Mouse (Mus musculus): ENCODE measurements around the gene Sympk. TPM values are rescaled to one million over a fixed set of nuclear protein-coding genes. Genes with fewer than 3 reads are reported as not detected.

Sympk gene
- total RNA-seq (2014; rRNA removed) (70.3 and 73.8 TPM in 2 replicates), polyA plus RNA-seq (2015; fragmentation: Nextera tagmentation; extraction: Ambion mirVana) (16.6 and 20.0 TPM in 2 replicates)

DNA sequence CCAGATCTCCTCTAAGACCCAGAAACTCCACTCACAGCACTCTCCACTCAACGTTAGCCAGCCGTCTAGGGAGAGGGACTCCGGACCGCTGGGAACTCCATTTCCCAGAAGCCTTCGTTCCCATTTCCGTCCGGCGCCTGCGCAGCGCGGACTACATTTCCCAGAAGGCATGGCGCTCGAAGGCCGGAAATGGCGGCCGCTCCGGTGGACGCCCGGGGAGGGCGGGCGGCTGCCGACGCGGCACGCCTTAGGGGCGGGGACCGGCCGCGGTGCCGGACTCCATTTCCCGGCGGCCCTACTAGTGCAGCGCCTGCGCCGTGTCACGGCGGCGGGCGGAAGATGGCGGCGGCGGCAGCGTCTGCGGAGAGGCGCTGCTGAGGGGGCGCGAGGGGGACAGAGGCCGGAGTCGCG, at the start of gene Sympk:
Gene Sympk (plus strand): TSS at position 282 of the 411 bp plus-strand sequence.
- WGBS, result under 1% methylated on average over 50 of the region's 50 CpGs
- Histone ChIP-seq H3K36me3 (ENCODE audit: insufficient read depth) (peaks cover 5% of the 10 kb centered on the region), H3K4me2 (ENCODE audit: low read depth) (peak within 1 kb of the TSS; percentile 84), H3K27ac (ENCODE audit: low read depth, low read length) (peak within 1 kb of the TSS; percentile 69), H3K27me3 (ENCODE audit: insufficient read depth, low read length) (peaks cover 27% of the 10 kb centered on the region), H3K4me3 (ENCODE audit: low read depth, low read length) (peak within 1 kb of the TSS; percentile 89), H3K9me3 (ENCODE audit: low read length) (no peaks in the 10 kb centered on the region), H3K9ac (peak within 1 kb of the TSS; percentile 84), H3K4me1 (ENCODE audit: insufficient read depth) (peaks cover 3% of the 10 kb centered on the region; the same call in 1 of the 2 replicates)
- ATAC-seq (peak; percentile 97), DNase-seq (peak; percentile 99)
- no peak for TF ChIP-seq CTCF (IDR thresholded peaks at IDR 0.05; ENCODE audit: low read depth)

- no peak for TF ChIP-seq CTCF (IDR thresholded peaks at IDR 0.05; ENCODE audit: low read depth)
- H3K36me3 ChIP-seq (ENCODE audit: insufficient read depth), result no peaks in the 10 kb centered on the region
- H3K4me2 ChIP-seq (ENCODE audit: low read depth), result no peak overlapping the region
- H3K9ac ChIP-seq, result no peak overlapping the region
- no peaks in the 10 kb centered on the region for H3K4me1 ChIP-seq (ENCODE audit: insufficient read depth)
- H3K4me3 ChIP-seq (ENCODE audit: low read depth, low read length), result no peak overlapping the region
- H3K27me3 ChIP-seq (ENCODE audit: insufficient read depth, low read length), result no peaks in the 10 kb centered on the region
- ATAC-seq, result peak; percentile 59
- no peak for DNase-seq
- no peak overlapping the region for H3K27ac ChIP-seq (ENCODE audit: low read depth, low read length)
- H3K9me3 ChIP-seq (ENCODE audit: low read length), result no peaks in the 10 kb centered on the region
- 68% methylated on average over 9 of the region's 9 CpGs for WGBS
Measured at GRCm38 (mm10) chr7:18978381-18978780, 45.8 kb upstream of the Sympk start.

DNA sequence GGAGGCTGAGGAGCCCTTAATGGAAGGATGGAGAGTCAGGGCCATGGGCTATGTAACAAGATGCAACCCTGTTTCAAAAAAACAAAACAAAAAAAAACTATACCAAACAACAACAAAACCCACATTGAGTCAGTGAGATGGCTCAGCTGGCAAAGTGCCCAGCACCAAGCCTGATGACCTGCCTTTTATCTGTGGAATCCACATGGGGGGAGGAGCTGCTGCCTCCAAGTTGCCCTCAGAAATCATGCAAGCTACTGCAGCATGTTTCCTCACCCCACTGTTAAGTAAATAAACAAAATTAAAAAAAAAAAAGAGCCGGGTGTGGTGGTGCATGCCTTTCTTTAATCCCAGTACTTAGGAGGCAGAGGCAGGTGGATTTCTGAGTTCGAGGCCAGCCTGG, 37.7 kb upstream of the Sympk start:
- H3K4me2 ChIP-seq (ENCODE audit: low read depth), result no peak overlapping the region
- no peaks in the 10 kb centered on the region for H3K9me3 ChIP-seq (ENCODE audit: low read length)
- no peak for ATAC-seq
- WGBS, result 77% methylated on average over 2 of the region's 2 CpGs
- H3K4me1 ChIP-seq (ENCODE audit: insufficient read depth), result no peaks in the 10 kb centered on the region
- TF ChIP-seq CTCF (IDR thresholded peaks at IDR 0.05; ENCODE audit: low read depth), result no peak
- H3K36me3 ChIP-seq (ENCODE audit: insufficient read depth), result no peaks in the 10 kb centered on the region
- no peak for DNase-seq
- H3K27ac ChIP-seq (ENCODE audit: low read depth, low read length), result no peak overlapping the region
- no peak overlapping the region for H3K4me3 ChIP-seq (ENCODE audit: low read depth, low read length)
- H3K9ac ChIP-seq, result no peak overlapping the region
- H3K27me3 ChIP-seq (ENCODE audit: insufficient read depth, low read length), result no peaks in the 10 kb centered on the region

DNA sequence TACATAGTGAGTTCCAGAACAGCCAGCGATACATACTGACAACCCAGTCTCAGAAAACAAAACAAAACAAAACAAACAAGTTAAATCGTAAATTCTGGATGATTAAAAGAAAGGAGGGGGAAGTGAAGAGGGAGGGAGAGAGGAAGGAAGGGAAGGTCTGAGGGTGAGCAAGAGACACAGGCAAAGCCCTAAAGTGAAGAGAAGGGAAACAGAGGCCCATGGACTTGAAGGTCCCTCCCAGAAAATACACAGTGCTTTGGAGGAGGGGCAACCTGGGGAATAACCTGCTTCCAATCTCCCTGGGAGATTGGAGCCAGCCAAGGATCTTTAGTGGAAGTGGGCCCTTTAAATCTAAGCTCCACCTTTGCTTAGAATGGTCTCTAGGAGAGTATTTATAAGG, 37.1 kb upstream of the Sympk start, which contains the start of gene Nanos2:
Gene Nanos2 (plus strand): TSS at position 301 of the 400 bp plus-strand sequence.
- DNase-seq, result no peak
- Histone ChIP-seq H3K4me3 (ENCODE audit: low read depth, low read length) (no peak within 1 kb of the TSS), H3K27ac (ENCODE audit: low read depth, low read length) (no peak within 1 kb of the TSS), H3K4me2 (ENCODE audit: low read depth) (no peak within 1 kb of the TSS), H3K9ac (no peak within 1 kb of the TSS), H3K36me3 (ENCODE audit: insufficient read depth) (no peaks in the 10 kb centered on the region), H3K9me3 (ENCODE audit: low read length) (no peaks in the 10 kb centered on the region), H3K27me3 (ENCODE audit: insufficient read depth, low read length) (no peaks in the 10 kb centered on the region), H3K4me1 (ENCODE audit: insufficient read depth) (no peaks in the 10 kb centered on the region)
- ATAC-seq, result no peak
- WGBS, result 68% methylated on average over 2 of the region's 2 CpGs
- TF ChIP-seq CTCF (IDR thresholded peaks at IDR 0.05; ENCODE audit: low read depth), result no peak

GRCm38 (mm10) chr7:18987747-18988146, 36.4 kb upstream of the Sympk start:
- DNase-seq, result no peak
- H3K4me2 ChIP-seq (ENCODE audit: low read depth), result no peak overlapping the region
- H3K9ac ChIP-seq, result no peak overlapping the region
- no peaks in the 10 kb centered on the region for H3K36me3 ChIP-seq (ENCODE audit: insufficient read depth)
- H3K27me3 ChIP-seq (ENCODE audit: insufficient read depth, low read length), result no peaks in the 10 kb centered on the region
- ATAC-seq, result no peak
- no peak for TF ChIP-seq CTCF (IDR thresholded peaks at IDR 0.05; ENCODE audit: low read depth)
- H3K27ac ChIP-seq (ENCODE audit: low read depth, low read length), result no peak overlapping the region
- no peak overlapping the region for H3K4me3 ChIP-seq (ENCODE audit: low read depth, low read length)
- 76% methylated on average over 13 of the region's 13 CpGs for WGBS
- H3K9me3 ChIP-seq (ENCODE audit: low read length), result no peaks in the 10 kb centered on the region
- H3K4me1 ChIP-seq (ENCODE audit: insufficient read depth), result peaks cover 4% of the 10 kb centered on the region

DNA sequence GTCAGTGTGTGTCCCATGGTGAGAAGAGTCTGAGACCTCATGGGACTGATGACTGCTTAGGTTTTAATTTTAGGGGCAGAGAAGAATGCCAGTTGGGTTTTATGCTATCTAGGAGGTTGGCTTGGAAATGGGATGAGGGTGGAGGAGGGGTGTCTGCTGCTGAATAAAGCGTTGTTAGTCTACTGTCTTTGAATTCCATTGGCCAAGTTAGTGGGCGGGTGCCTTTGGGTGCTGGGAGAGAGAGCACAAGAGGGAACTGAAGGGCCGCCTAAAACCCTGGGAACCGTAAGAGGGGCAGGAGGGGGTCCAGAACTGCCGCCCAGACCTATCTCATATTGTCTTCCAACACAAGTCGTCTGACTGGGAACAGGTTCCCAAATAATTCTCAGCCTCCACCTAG, 35.4 kb upstream of the Sympk start:
- no peak overlapping the region for H3K4me3 ChIP-seq (ENCODE audit: low read depth, low read length)
- DNase-seq (no peak), ATAC-seq (no peak)
- no peak overlapping the region for H3K4me2 ChIP-seq (ENCODE audit: low read depth)
- no peak for TF ChIP-seq CTCF (IDR thresholded peaks at IDR 0.05; ENCODE audit: low read depth)
- no peaks in the 10 kb centered on the region for H3K27me3 ChIP-seq (ENCODE audit: insufficient read depth, low read length)
- no peak overlapping the region for H3K27ac ChIP-seq (ENCODE audit: low read depth, low read length)
- 78% methylated on average over 6 of the region's 6 CpGs for WGBS
- peaks cover 8% of the 10 kb centered on the region for H3K4me1 ChIP-seq (ENCODE audit: insufficient read depth)
- no peaks in the 10 kb centered on the region for H3K36me3 ChIP-seq (ENCODE audit: insufficient read depth)
- H3K9me3 ChIP-seq (ENCODE audit: low read length), result no peaks in the 10 kb centered on the region
- no peak overlapping the region for H3K9ac ChIP-seq

DNA sequence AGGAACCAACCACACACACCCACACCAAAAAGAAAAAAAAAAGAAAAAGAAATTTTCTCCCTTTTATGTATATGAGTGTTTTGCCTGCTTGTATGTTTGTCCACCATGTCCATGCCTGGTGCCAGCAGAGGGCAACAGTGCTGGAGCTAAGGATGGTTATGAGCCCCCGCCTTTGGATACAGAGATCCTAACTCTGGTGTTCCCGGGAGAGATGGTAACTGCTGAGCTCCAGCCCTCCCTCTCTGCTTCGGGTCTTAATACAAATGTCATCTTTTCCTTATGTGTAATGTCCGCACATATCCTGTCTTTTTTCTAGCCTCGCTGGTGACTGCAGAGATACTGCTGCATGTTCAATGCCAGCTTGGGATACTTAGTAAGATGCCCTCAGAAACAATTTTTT, 34.2 kb upstream of the Sympk start:
- DNase-seq, result peak; percentile 59

More for the DNA sequence above, 34.2 kb upstream of the Sympk start:
- H3K9ac ChIP-seq, result peak overlapping the region; percentile 51
- no peaks in the 10 kb centered on the region for H3K36me3 ChIP-seq (ENCODE audit: insufficient read depth)
- H3K27me3 ChIP-seq (ENCODE audit: insufficient read depth, low read length), result no peaks in the 10 kb centered on the region
- H3K4me2 ChIP-seq (ENCODE audit: low read depth), result peak overlapping the region; percentile 83
- no peaks in the 10 kb centered on the region for H3K9me3 ChIP-seq (ENCODE audit: low read length)
- peak overlapping the region; percentile 66 for H3K27ac ChIP-seq (ENCODE audit: low read depth, low read length)
- WGBS, result 4% methylated on average over 5 of the region's 5 CpGs
- peak overlapping the region; percentile 67 for H3K4me3 ChIP-seq (ENCODE audit: low read depth, low read length)
- TF ChIP-seq CTCF (IDR thresholded peaks at IDR 0.05; ENCODE audit: low read depth), result peak; percentile 48
- no peak for ATAC-seq
- peaks cover 8% of the 10 kb centered on the region for H3K4me1 ChIP-seq (ENCODE audit: insufficient read depth)
